Mouse (Mus musculus): ENCODE data around the gene Enox1. TPM values are rescaled to one million over a fixed set of nuclear protein-coding genes. Genes with fewer than 3 reads are reported as not detected.

Enox1 gene
- polyA plus RNA-seq, 1 experiment from 2014 or later, result 1.9 TPM

GRCm38 (mm10) chr14:77577481-77578251 is 421.1 kb downstream of the Enox1 start:
- Histone ChIP-seq H3K27me3 (ENCODE audit: control insufficient read depth, insufficient read depth, low read length) (no peaks in the 10 kb centered on the region), H3K4me3 (ENCODE audit: low read length) (no peak overlapping the region), H3K9ac (ENCODE audit: low read length) (no peak overlapping the region), H3K9me3 (replicated peaks; ENCODE audit: control insufficient read depth, low read length) (no peaks in the 10 kb centered on the region), H3K27ac (ENCODE audit: low read length) (no peak overlapping the region), H3K4me1 (ENCODE audit: control insufficient read depth, insufficient read depth, low read length) (peaks cover 34% of the 10 kb centered on the region), H3K4me2 (ENCODE audit: low read depth, low read length) (no peak overlapping the region), H3K36me3 (ENCODE audit: control insufficient read depth, insufficient read depth) (no peaks in the 10 kb centered on the region)
- 73% methylated on average over 18 of the region's 18 CpGs for WGBS
- ATAC-seq (replicated peaks; ENCODE audit: extremely low read depth, insufficient read depth, low FRiP score), result no peak

DNA sequence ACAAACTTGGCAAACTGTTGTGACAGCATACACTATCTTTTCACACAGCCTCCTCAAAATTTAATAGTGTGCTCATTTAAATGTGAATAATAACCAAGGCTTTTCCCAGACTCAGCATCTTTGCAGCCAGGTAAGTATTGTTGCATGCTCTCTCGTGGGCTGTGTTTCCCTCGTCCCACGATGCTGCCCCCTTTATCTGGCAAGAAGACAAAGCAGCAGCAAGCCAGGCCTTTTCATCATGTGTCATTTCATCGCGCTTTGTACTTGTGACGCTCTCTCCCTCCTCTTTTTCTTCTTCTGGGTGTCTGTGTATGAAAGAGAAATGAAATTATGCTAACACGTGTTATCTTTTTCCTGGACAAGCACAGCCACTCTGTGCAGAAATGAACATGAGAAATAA is 421.8 kb downstream of the Enox1 start:
- Histone ChIP-seq H3K27ac (ENCODE audit: low read length) (no peak overlapping the region), H3K4me1 (ENCODE audit: control insufficient read depth, insufficient read depth, low read length) (peaks cover 34% of the 10 kb centered on the region), H3K9me3 (replicated peaks; ENCODE audit: control insufficient read depth, low read length) (no peaks in the 10 kb centered on the region), H3K4me2 (ENCODE audit: low read depth, low read length) (no peak overlapping the region), H3K27me3 (ENCODE audit: control insufficient read depth, insufficient read depth, low read length) (no peaks in the 10 kb centered on the region), H3K4me3 (ENCODE audit: low read length) (no peak overlapping the region), H3K36me3 (ENCODE audit: control insufficient read depth, insufficient read depth) (no peaks in the 10 kb centered on the region), H3K9ac (ENCODE audit: low read length) (no peak overlapping the region)
- 31% methylated on average over 7 of the region's 7 CpGs for WGBS
- ATAC-seq (replicated peaks; ENCODE audit: extremely low read depth, insufficient read depth, low FRiP score), result no peak

DNA sequence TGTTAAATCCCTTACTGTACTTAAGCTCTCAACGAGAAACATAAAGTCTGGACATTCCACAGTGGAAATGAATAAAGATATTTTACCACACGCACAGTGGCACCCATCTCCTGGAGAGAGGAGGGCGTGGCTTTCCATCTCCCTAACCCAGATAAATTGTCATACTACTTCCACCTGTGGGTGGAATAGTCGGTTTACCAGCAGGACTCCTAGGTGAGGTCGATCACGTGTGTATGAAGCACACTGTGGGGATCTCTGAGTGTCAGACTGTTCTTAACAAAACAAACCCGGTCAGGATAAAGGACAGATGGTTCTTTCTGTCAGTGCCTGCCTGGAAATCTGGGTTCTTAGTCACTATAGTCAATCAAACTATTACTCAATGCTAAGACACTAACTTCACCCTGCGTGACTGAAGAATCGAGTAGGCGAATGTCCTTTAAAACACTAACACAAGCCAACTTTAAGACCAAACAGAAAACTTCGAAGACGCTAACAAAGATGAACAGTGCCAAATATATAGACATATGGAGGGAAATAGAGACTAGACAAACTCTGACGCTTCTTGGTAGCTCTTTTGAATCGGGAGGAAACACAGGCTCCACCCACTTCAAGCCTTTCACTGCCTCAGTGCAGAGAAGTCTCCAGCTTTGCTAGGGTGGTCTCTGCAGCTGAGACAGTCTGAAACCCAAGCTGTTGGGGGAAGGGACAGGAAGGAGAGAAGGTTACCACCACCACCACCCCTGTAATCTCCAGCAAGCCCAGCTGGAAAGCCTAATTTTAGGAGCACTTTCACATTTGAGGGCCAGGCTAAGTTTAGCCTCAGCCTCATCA is 423.8 kb downstream of the Enox1 start:
- peak; percentile 87 for ATAC-seq (replicated peaks; ENCODE audit: extremely low read depth, insufficient read depth, low FRiP score)
- Histone ChIP-seq H3K4me1 (ENCODE audit: control insufficient read depth, insufficient read depth, low read length) (peaks cover 35% of the 10 kb centered on the region), H3K27me3 (ENCODE audit: control insufficient read depth, insufficient read depth, low read length) (no peaks in the 10 kb centered on the region), H3K9ac (ENCODE audit: low read length) (no peak overlapping the region), H3K4me2 (ENCODE audit: low read depth, low read length) (peak overlapping the region; percentile 46), H3K4me3 (ENCODE audit: low read length) (no peak overlapping the region), H3K9me3 (replicated peaks; ENCODE audit: control insufficient read depth, low read length) (no peaks in the 10 kb centered on the region), H3K27ac (ENCODE audit: low read length) (peak overlapping the region; percentile 89), H3K36me3 (ENCODE audit: control insufficient read depth, insufficient read depth) (no peaks in the 10 kb centered on the region)
- WGBS, result 54% methylated on average over 14 of the region's 14 CpGs

DNA sequence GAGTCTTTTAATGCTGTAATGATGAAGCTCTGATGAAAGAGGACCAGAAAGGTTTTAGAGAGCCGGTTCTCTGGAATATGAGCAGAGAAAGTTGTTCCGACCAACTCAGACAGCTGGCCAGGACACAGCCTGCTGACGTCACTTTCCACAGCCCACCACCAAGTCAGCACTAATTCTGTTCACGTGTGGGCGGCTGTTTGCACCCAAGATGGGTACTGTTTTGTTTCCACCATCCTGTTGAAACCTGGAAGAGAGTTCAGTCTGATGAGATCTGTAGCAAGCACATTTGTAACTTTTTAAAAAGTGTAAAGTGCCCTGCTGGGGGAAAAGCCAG is 424.3 kb downstream of the Enox1 start:
- H3K9me3 ChIP-seq (replicated peaks; ENCODE audit: control insufficient read depth, low read length), result no peaks in the 10 kb centered on the region
- no peaks in the 10 kb centered on the region for H3K36me3 ChIP-seq (ENCODE audit: control insufficient read depth, insufficient read depth)
- no peak for ATAC-seq (replicated peaks; ENCODE audit: extremely low read depth, insufficient read depth, low FRiP score)
- H3K27me3 ChIP-seq (ENCODE audit: control insufficient read depth, insufficient read depth, low read length), result no peaks in the 10 kb centered on the region
- H3K4me3 ChIP-seq (ENCODE audit: low read length), result 0 out of 2 replicates have a peak overlapping the region, but pooled peaks have one; percentile 8
- 16% methylated on average over 5 of the region's 5 CpGs for WGBS
- H3K4me1 ChIP-seq (ENCODE audit: control insufficient read depth, insufficient read depth, low read length), result peaks cover 41% of the 10 kb centered on the region
- H3K27ac ChIP-seq (ENCODE audit: low read length), result peak overlapping the region; percentile 89
- peak overlapping the region; percentile 26; the same call in 1 of the 2 replicates for H3K9ac ChIP-seq (ENCODE audit: low read length)
- peak overlapping the region; percentile 46 for H3K4me2 ChIP-seq (ENCODE audit: low read depth, low read length)

DNA sequence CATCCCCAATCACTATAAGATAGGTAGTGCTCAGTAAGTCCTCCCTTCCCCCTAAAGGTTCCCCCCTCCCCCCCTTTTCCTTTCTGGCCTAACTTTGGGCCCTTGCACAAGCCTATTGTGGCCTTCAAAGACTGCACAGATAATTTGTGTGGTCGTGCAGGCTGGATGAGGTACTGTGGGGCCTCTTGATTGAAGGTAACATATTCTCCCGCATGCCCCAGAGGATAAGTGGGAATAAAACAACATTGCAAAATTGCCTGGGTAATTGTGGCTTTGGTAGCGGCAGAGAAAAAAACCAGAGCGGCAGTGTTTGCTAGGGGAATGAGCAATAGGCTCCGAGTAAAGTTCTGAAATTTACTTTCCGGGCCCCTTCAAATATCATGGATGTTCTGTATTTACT is 425.1 kb downstream of the Enox1 start:
- Histone ChIP-seq H3K27me3 (ENCODE audit: control insufficient read depth, insufficient read depth, low read length) (no peaks in the 10 kb centered on the region), H3K4me2 (ENCODE audit: low read depth, low read length) (no peak overlapping the region), H3K9me3 (replicated peaks; ENCODE audit: control insufficient read depth, low read length) (no peaks in the 10 kb centered on the region), H3K36me3 (ENCODE audit: control insufficient read depth, insufficient read depth) (no peaks in the 10 kb centered on the region), H3K27ac (ENCODE audit: low read length) (peak overlapping the region; percentile 89), H3K9ac (ENCODE audit: low read length) (no peak overlapping the region), H3K4me1 (ENCODE audit: control insufficient read depth, insufficient read depth, low read length) (peaks cover 45% of the 10 kb centered on the region), H3K4me3 (ENCODE audit: low read length) (no peak overlapping the region)
- no peak for ATAC-seq (replicated peaks; ENCODE audit: extremely low read depth, insufficient read depth, low FRiP score)
- 65% methylated on average over 6 of the region's 6 CpGs for WGBS

DNA sequence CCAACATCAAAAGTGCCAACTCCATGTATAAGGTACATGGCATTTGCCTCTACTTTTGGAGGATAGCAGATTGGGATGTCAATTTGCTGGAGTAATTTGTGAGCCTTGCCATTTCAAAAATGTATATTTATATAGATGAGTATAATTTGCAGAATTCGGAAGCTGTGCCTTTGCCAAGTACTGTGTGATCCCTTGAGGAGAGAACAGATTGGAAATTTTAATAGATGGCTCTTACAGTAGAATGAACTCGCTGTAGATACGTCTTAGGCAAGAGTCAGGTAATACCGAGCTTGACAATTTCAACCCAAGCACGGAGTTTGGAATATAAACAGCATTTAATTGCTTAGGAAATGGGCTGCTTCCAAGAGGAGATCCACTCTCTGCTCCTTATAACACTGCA is 427.9 kb downstream of the Enox1 start:
- no peak for ATAC-seq (replicated peaks; ENCODE audit: extremely low read depth, insufficient read depth, low FRiP score)
- Histone ChIP-seq H3K4me2 (ENCODE audit: low read depth, low read length) (no peak overlapping the region), H3K4me3 (ENCODE audit: low read length) (no peak overlapping the region), H3K27me3 (ENCODE audit: control insufficient read depth, insufficient read depth, low read length) (no peaks in the 10 kb centered on the region), H3K9me3 (replicated peaks; ENCODE audit: control insufficient read depth, low read length) (no peaks in the 10 kb centered on the region), H3K27ac (ENCODE audit: low read length) (no peak overlapping the region), H3K9ac (ENCODE audit: low read length) (no peak overlapping the region), H3K36me3 (ENCODE audit: control insufficient read depth, insufficient read depth) (no peaks in the 10 kb centered on the region), H3K4me1 (ENCODE audit: control insufficient read depth, insufficient read depth, low read length) (peaks cover 34% of the 10 kb centered on the region)
- WGBS, result 92% methylated on average over 5 of the region's 5 CpGs

- Histone ChIP-seq H3K9ac (ENCODE audit: low read length) (no peak overlapping the region), H3K27ac (ENCODE audit: low read length) (no peak overlapping the region; the same call in 1 of the 2 replicates), H3K4me3 (ENCODE audit: low read length) (no peak overlapping the region), H3K36me3 (ENCODE audit: control insufficient read depth, insufficient read depth) (no peaks in the 10 kb centered on the region), H3K4me1 (ENCODE audit: control insufficient read depth, insufficient read depth, low read length) (peaks cover 30% of the 10 kb centered on the region), H3K27me3 (ENCODE audit: control insufficient read depth, insufficient read depth, low read length) (no peaks in the 10 kb centered on the region), H3K9me3 (replicated peaks; ENCODE audit: control insufficient read depth, low read length) (no peaks in the 10 kb centered on the region), H3K4me2 (ENCODE audit: low read depth, low read length) (no peak overlapping the region)
- 67% methylated on average over 11 of the region's 11 CpGs for WGBS
- no peak for ATAC-seq (replicated peaks; ENCODE audit: extremely low read depth, insufficient read depth, low FRiP score)
These were observed 428.7 kb downstream of the Enox1 start for GRCm38 (mm10) chr14:77585031-77585800.

GRCm38 (mm10) chr14:77586033-77586432 is 429.5 kb downstream of the Enox1 start:
- Histone ChIP-seq H3K4me2 (ENCODE audit: low read depth, low read length) (no peak overlapping the region), H3K4me1 (ENCODE audit: control insufficient read depth, insufficient read depth, low read length) (peaks cover 21% of the 10 kb centered on the region), H3K27ac (ENCODE audit: low read length) (peak overlapping the region; percentile 17), H3K36me3 (ENCODE audit: control insufficient read depth, insufficient read depth) (no peaks in the 10 kb centered on the region), H3K4me3 (ENCODE audit: low read length) (no peak overlapping the region), H3K9me3 (replicated peaks; ENCODE audit: control insufficient read depth, low read length) (no peaks in the 10 kb centered on the region), H3K9ac (ENCODE audit: low read length) (no peak overlapping the region), H3K27me3 (ENCODE audit: control insufficient read depth, insufficient read depth, low read length) (no peaks in the 10 kb centered on the region)
- WGBS, result 37% methylated on average over 5 of the region's 5 CpGs
- peak; percentile 69 for ATAC-seq (replicated peaks; ENCODE audit: extremely low read depth, insufficient read depth, low FRiP score)
